Mouse (Mus musculus) myocyte (in vitro differentiated cells): Measurements from ENCODE around the gene Wdr74.

Experiments used
- CEBPB ChIP-seq: IDR thresholded peaks from 2 replicates; pipeline ENCODE4 v1.6.1; 2011; ENCODE audit warnings: mild to moderate bottlenecking, moderate library complexity; ENCODE audit not compliant: poor library complexity, insufficient read depth, severe bottlenecking
- MAX ChIP-seq: IDR thresholded peaks from one replicate; pipeline ENCODE4 v1.6.1; 2011; ENCODE audit warnings: low read depth, mild to moderate bottlenecking, control low read depth
- MYOG ChIP-seq, 3 experiments: IDR thresholded peaks; one replicate each; pipeline ENCODE4 v1.6.1; 2011; ENCODE audit warnings: control low read depth in 2 of 3, low read depth in 2 of 3, mild to moderate bottlenecking in 2 of 3; ENCODE audit not compliant: insufficient read length in 2 of 3, control insufficient read depth in 1 of 3, insufficient read depth in 1 of 3
- POLR2A ChIP-seq: IDR thresholded peaks from one replicate; pipeline ENCODE4 v1.6.1; 2011; ENCODE audit warnings: low read depth, mild to moderate bottlenecking, control low read depth, moderate library complexity; ENCODE audit not compliant: insufficient read length
- POLR2AphosphoS2 ChIP-seq: IDR thresholded peaks from one replicate; pipeline ENCODE4 v1.6.1; 2011; ENCODE audit warnings: low read depth, control low read depth; ENCODE audit not compliant: insufficient read length
- REST ChIP-seq: IDR thresholded peaks from one replicate; pipeline ENCODE4 v1.6.1; 2011; ENCODE audit warnings: mild to moderate bottlenecking, control low read depth, moderate library complexity; ENCODE audit not compliant: insufficient read depth, insufficient read length
- TCF12 ChIP-seq: IDR thresholded peaks from one replicate; pipeline ENCODE4 v1.6.1; 2011; ENCODE audit warnings: mild to moderate bottlenecking, control low read depth; ENCODE audit not compliant: poor library complexity, insufficient read depth, severe bottlenecking
- USF1 ChIP-seq: IDR thresholded peaks from one replicate; pipeline ENCODE4 v1.6.1; 2011; ENCODE audit warnings: low read depth, mild to moderate bottlenecking, control low read depth, moderate library complexity

- no peak for TF ChIP-seq REST
- TF ChIP-seq POLR2A = no peak
- no peak for TF ChIP-seq MYOG (IDR thresholded peaks at IDR 0.05; ENCODE audit: control insufficient read depth in 1 of 3, insufficient read depth in 1 of 3, insufficient read length in 2 of 3, low read depth in 2 of 3)
- no peak for TF ChIP-seq CEBPB
- no peak for TF ChIP-seq USF1
- TF ChIP-seq POLR2AphosphoS2 = no peak
- no peak for TF ChIP-seq MAX
- no peak for TF ChIP-seq TCF12
Observed at GRCm38 (mm10) chr19:8765562-8765961, 29.9 kb downstream of the Wdr74 start.
